In genomic region chr2:152167851-152168290, GRCm38 (mm10) we compare ENCODE assay signal across 8 mouse cellular contexts. TPM values are rescaled to one million over a fixed set of nuclear protein-coding genes. Genes with fewer than 3 reads are reported as not detected.
DNase-seq lines count a peak whose midpoint lies in the region; ATAC-seq and TF ChIP-seq lines count a peak whose summit lies in the region.

No protein-coding gene starts in this region.

- ATAC-seq in limb, embryonic 11.5 days (ENCODE audit: insufficient number of reproducible peaks, low FRiP score, low TSS enrichment, low read depth): peak; percentile 80; the same call in 1 of the 2 replicates
- ATAC-seq in lung, postnatal 0 days: no peak

- H3K9ac ChIP-seq in limb, embryonic 11.5 days (ENCODE audit: low read length): no peak overlapping the region
- H3K9ac ChIP-seq in lung, postnatal 0 days (replicated peaks; ENCODE audit: low read depth): no peak overlapping the region

- H3K4me2 ChIP-seq in limb, embryonic 11.5 days (ENCODE audit: low read depth, severe bottlenecking): no peak overlapping the region
- no peak overlapping the region for H3K4me2 ChIP-seq in lung, postnatal 0 days (replicated peaks; ENCODE audit: low read depth, low read length)

- no peaks in the 10 kb centered on the region for H3K9me3 ChIP-seq in limb, embryonic 11.5 days (ENCODE audit: control insufficient read depth, low read length)
- H3K9me3 ChIP-seq in lung, postnatal 0 days (ENCODE audit: low read length): no peaks in the 10 kb centered on the region

- TF ChIP-seq EP300 in lung, postnatal 0 days (IDR thresholded peaks at IDR 0.05): no peak

- no peak overlapping the region for H3K4me3 ChIP-seq in limb, embryonic 11.5 days (ENCODE audit: low read depth, low read length)
- H3K4me3 ChIP-seq in lung, postnatal 0 days (ENCODE audit: low read depth, low read length): no peak overlapping the region

- no peak for TF ChIP-seq CTCF in lung, postnatal 0 days (IDR thresholded peaks at IDR 0.05)

- WGBS in limb, embryonic 11.5 days: 39% methylated on average over 8 of the region's 8 CpGs
- 43% methylated on average over 8 of the region's 8 CpGs for WGBS in lung, postnatal 0 days

- 0 out of 2 replicates have a peak, but pooled peaks cover 4% of the 10 kb centered on the region for H3K4me1 ChIP-seq in limb, embryonic 11.5 days (ENCODE audit: control insufficient read depth, insufficient read depth, low read length)
- H3K4me1 ChIP-seq in lung, postnatal 0 days (ENCODE audit: insufficient read depth, low read depth, low read length): no peaks in the 10 kb centered on the region

- no peak overlapping the region; the same call in 1 of the 2 replicates for H3K27ac ChIP-seq in limb, embryonic 11.5 days (replicated peaks; ENCODE audit: low read depth, low read length)
- H3K27ac ChIP-seq in lung, postnatal 0 days (ENCODE audit: low read length): no peak overlapping the region

- H3K27me3 ChIP-seq in limb, embryonic 11.5 days (ENCODE audit: control insufficient read depth, insufficient read depth, low read length): no peaks in the 10 kb centered on the region
- H3K27me3 ChIP-seq in lung, postnatal 0 days (replicated peaks; ENCODE audit: insufficient read depth, low read length): no peaks in the 10 kb centered on the region

- no peaks in the 10 kb centered on the region for H3K36me3 ChIP-seq in limb, embryonic 11.5 days (ENCODE audit: control insufficient read depth, insufficient read depth, low read length)
- no peaks in the 10 kb centered on the region for H3K36me3 ChIP-seq in lung, postnatal 0 days (ENCODE audit: insufficient read depth, low read length)

- peak; percentile 30 for DNase-seq in ovary, postnatal 36 days (ENCODE audit: low spot score)
- DNase-seq in ovary, adult 18-20 months (ENCODE audit: low spot score): no peak
- peak; percentile 74 to 83 for DNase-seq in heart, adult 9 months (ENCODE audit: low spot score in 2 of 2)
- DNase-seq in kidney, postnatal 14 days: peak; percentile 52
- peak; percentile 77 for DNase-seq in limb, embryonic 11.5 days (ENCODE audit: low spot score)
- peak; percentile 58 for DNase-seq in right cerebral cortex, postnatal 14 days
- no peak for DNase-seq in thymus, postnatal 14 days
- DNase-seq in lung, postnatal 0 days (ENCODE audit: low spot score): no peak

RNA-seq across cellular contexts. Expression of gene Tcf15, which starts 24.5 kb away (rescaled TPM):
- 20.2 and 25.2 TPM in 2 replicates for polyA plus RNA-seq in limb, embryonic 11.5 days (2014; fragmentation: Nextera tagmentation; extraction: Ambion mirVana)
- 2.0 and 3.6 TPM in 2 replicates for polyA plus RNA-seq in lung, postnatal 0 days (2015; fragmentation: Nextera tagmentation; extraction: Ambion mirVana)

RNA-seq across cellular contexts. Expression of gene Csnk2a1, which starts 58.8 kb away (rescaled TPM):
- 65.9 and 86.5 TPM in 2 replicates for polyA plus RNA-seq in limb, embryonic 11.5 days (2014; fragmentation: Nextera tagmentation; extraction: Ambion mirVana)
- 62.4 and 70.4 TPM in 2 replicates for polyA plus RNA-seq in lung, postnatal 0 days (2015; fragmentation: Nextera tagmentation; extraction: Ambion mirVana)

Comparison
In these comparisons a context has a peak if more than half of its experiments do, and no peak if none do; other contexts are left out.
1. DNase-seq: peak in ovary, postnatal 36 days (single experiment), heart, adult 9 months (2 of 2), kidney, postnatal 14 days (single experiment), limb, embryonic 11.5 days (single experiment) and right cerebral cortex, postnatal 14 days (single experiment); none in ovary, adult 18-20 months (single experiment), thymus, postnatal 14 days (single experiment) and lung, postnatal 0 days (single experiment).